Mouse (Mus musculus): ENCODE results near the gene Mrgprh.
"Not testable (repeated sequence)": the region's sequence is repeated elsewhere in the genome, so short reads cannot be mapped to it uniquely, and the experiment has no call there.

Mrgprh gene

GRCm38 (mm10) chr17:12868640-12869039 lies 7.2 kb upstream of the Mrgprh start:
- DNase-seq (ENCODE audit: low read depth) = no peak

- no peak for DNase-seq (ENCODE audit: low read depth)
Measured at GRCm38 (mm10) chr17:12872275-12873028, 3.4 kb upstream of the Mrgprh start.

GRCm38 (mm10) chr17:12880178-12880577 lies 4.3 kb downstream of the Mrgprh start:
- DNase-seq (ENCODE audit: low read depth) = peak; percentile 88

- peak; percentile 59 for DNase-seq (ENCODE audit: low read depth)
Measured at GRCm38 (mm10) chr17:12881216-12881615, 5.4 kb downstream of the Mrgprh start.

GRCm38 (mm10) chr17:12886620-12887019 lies 10.8 kb downstream of the Mrgprh start:
- no peak for DNase-seq (ENCODE audit: low read depth)

GRCm38 (mm10) chr17:12887021-12887775 lies 11.4 kb downstream of the Mrgprh start:
- DNase-seq (ENCODE audit: low read depth) = no peak

- DNase-seq (ENCODE audit: low read depth) = no peak
Measured at GRCm38 (mm10) chr17:12891054-12891453, 15.2 kb downstream of the Mrgprh start.

GRCm38 (mm10) chr17:12892033-12892432 lies 16.2 kb downstream of the Mrgprh start:
- no peak for DNase-seq (ENCODE audit: low read depth)

GRCm38 (mm10) chr17:12897674-12898073 lies 21.8 kb downstream of the Mrgprh start:
- DNase-seq (ENCODE audit: low read depth) = no peak

GRCm38 (mm10) chr17:12898607-12899006 lies 22.8 kb downstream of the Mrgprh start:
- not testable (repeated sequence) for DNase-seq (ENCODE audit: low read depth)

- DNase-seq (ENCODE audit: low read depth) = no peak
Measured at GRCm38 (mm10) chr17:12902291-12902690, 26.5 kb downstream of the Mrgprh start.

GRCm38 (mm10) chr17:12903372-12904333 lies 27.8 kb downstream of the Mrgprh start:
- DNase-seq (ENCODE audit: low read depth) = no peak

GRCm38 (mm10) chr17:12904349-12904748 lies 28.5 kb downstream of the Mrgprh start:
- peak; percentile 66 for DNase-seq (ENCODE audit: low read depth)

- no peak for DNase-seq (ENCODE audit: low read depth)
Measured at GRCm38 (mm10) chr17:12905810-12906209, 30.0 kb downstream of the Mrgprh start.

- no peak for DNase-seq (ENCODE audit: low read depth)
Measured at GRCm38 (mm10) chr17:12906436-12906835, 30.6 kb downstream of the Mrgprh start.

- DNase-seq (ENCODE audit: low read depth) = no peak
Measured at GRCm38 (mm10) chr17:12909361-12910280, 33.8 kb downstream of the Mrgprh start, which contains the start of gene Pnldc1. Gene Pnldc1, minus strand, starts transcription at chr17:12910230.

GRCm38 (mm10) chr17:12910391-12910790 lies 34.6 kb downstream of the Mrgprh start:
- no peak for DNase-seq (ENCODE audit: low read depth)

GRCm38 (mm10) chr17:12915488-12915880 lies 39.6 kb downstream of the Mrgprh start, which contains the start of gene Tcp1:
Gene Tcp1, plus strand, starts transcription at chr17:12915701.
- DNase-seq (ENCODE audit: low read depth) = no peak

GRCm38 (mm10) chr17:12915881-12916583 lies 40.2 kb downstream of the Mrgprh start, which contains the start of gene Mrpl18:
Gene Mrpl18, minus strand, starts transcription at chr17:12916345.
- peak; percentile 99 for DNase-seq (ENCODE audit: low read depth)

All from 416B (cell line).